Mouse (Mus musculus) ES-E14 (cell line): ENCODE data around the gene Gm3633.
"Not testable (repeated sequence)": the region's sequence is repeated elsewhere in the genome, so short reads cannot be mapped to it uniquely, and the experiment has no call there.

Experiments
- HCFC1 ChIP-seq: IDR thresholded peaks from 2 replicates; pipeline ENCODE4 v1.6.1; 2012; ENCODE audit warnings: low read length, inconsistent platforms, borderline replicate concordance; ENCODE audit not compliant: insufficient read depth
- MAFK ChIP-seq: IDR thresholded peaks from 2 replicates; pipeline ENCODE4 v1.6.1; 2014; ENCODE audit warnings: mild to moderate bottlenecking, low read depth, low read length, inconsistent platforms; ENCODE audit not compliant: insufficient read depth

GRCm38 (mm10) chr14:42655638-42656037, 13.9 kb upstream of the Gm3633 start, which contains the start of gene Gm10378:
- not testable (repeated sequence) for TF ChIP-seq HCFC1, MAFK
